Mouse (Mus musculus): ENCODE measurements around the gene Calr4. TPM values are rescaled to one million over a fixed set of nuclear protein-coding genes. Genes with fewer than 3 reads are reported as not detected.

Gene Calr4
- polyA plus RNA-seq, 1 experiment from 2014 or later, result not detected

DNA sequence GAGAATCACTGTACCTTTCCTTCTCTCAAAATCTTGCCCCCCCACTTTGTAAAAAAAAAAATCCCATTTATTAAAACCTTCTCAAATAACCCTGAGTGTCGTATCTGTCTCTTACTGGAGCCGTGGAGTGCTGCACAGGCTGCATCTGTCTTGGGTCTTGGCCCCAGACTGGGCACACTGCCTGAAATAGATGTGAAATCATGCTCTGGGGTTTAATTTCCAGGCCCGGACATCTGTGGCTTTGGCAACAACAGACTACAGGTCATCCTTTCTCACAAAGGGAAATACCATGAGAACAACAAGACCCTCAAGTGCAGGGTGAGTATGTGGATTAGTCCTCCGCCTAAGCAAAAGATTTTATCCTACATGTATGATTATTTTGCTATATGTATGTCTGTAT lies 7.6 kb downstream of the Calr4 start:
- 77% methylated on average over 4 of the region's 4 CpGs for WGBS
- H3K9me3 ChIP-seq, result no peaks in the 10 kb centered on the region
- no peak overlapping the region for H3K27ac ChIP-seq
- peaks cover 10% of the 10 kb centered on the region for H3K4me1 ChIP-seq (replicated peaks)
- no peaks in the 10 kb centered on the region for H3K36me3 ChIP-seq
- no peak for DNase-seq (ENCODE audit: low spot score)
- H3K27me3 ChIP-seq (ENCODE audit: insufficient read depth, poor library complexity, severe bottlenecking), result no peaks in the 10 kb centered on the region; the same call in 1 of the 2 replicates
- no peak overlapping the region for H3K4me3 ChIP-seq

DNA sequence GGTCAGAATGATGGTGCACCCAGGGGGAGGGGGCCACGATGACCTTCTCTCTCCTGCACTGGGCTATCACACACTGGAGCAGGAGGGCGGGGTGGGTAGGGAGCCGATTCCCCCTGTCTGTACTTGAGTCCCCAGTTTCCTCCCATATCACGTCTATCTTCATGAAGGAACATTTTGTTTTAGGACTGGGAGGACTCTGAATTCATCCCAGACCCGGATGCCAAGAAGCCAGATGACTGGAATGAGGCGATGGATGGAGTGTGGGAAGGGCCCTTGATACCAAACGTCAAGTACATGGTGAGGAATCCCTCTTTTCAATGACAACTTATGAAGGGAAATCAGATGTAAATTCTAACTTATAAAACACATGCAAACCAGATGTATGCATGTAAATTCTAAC lies 10.2 kb downstream of the Calr4 start:
- no peak overlapping the region for H3K27ac ChIP-seq
- H3K9me3 ChIP-seq, result no peaks in the 10 kb centered on the region
- H3K4me3 ChIP-seq, result no peak overlapping the region
- 82% methylated on average over 7 of the region's 7 CpGs for WGBS
- H3K4me1 ChIP-seq (replicated peaks), result peaks cover 7% of the 10 kb centered on the region; the same call in 1 of the 2 replicates
- no peaks in the 10 kb centered on the region; the same call in 1 of the 2 replicates for H3K27me3 ChIP-seq (ENCODE audit: insufficient read depth, poor library complexity, severe bottlenecking)
- no peaks in the 10 kb centered on the region for H3K36me3 ChIP-seq
- DNase-seq (ENCODE audit: low spot score), result no peak

DNA sequence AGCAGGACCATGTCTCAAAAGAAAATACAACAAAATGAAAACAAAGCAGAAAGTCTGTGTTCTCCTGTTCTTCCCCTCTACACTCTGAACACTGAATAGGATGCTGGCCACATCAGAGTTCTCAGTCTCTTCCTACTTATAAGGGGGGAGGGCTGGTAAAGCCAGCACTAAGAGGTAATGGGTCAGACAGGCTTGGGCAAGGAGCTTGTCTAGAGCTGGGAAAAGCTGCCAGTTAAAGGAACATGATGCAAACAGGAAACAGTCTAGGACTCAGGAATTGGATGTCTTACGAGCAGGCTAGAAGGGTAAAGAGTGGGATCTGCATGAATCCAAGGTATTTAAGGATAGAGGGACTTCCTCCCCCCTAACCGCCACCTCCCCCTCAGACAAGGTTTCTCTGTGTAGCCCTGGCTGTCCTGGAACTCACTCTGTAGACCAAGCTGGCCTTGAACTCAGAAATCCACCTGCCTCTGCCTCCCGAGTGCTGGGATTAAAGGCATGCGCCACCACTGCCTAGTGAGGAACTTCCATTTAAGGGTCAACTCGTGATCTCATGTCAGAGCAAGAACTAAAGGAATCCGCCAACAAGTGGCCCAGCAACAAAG lies 10.8 kb downstream of the Calr4 start:
- WGBS, result 83% methylated on average over 6 of the region's 6 CpGs
- DNase-seq (ENCODE audit: low spot score), result no peak
- peaks cover 7% of the 10 kb centered on the region; the same call in 1 of the 2 replicates for H3K4me1 ChIP-seq (replicated peaks)

DNA sequence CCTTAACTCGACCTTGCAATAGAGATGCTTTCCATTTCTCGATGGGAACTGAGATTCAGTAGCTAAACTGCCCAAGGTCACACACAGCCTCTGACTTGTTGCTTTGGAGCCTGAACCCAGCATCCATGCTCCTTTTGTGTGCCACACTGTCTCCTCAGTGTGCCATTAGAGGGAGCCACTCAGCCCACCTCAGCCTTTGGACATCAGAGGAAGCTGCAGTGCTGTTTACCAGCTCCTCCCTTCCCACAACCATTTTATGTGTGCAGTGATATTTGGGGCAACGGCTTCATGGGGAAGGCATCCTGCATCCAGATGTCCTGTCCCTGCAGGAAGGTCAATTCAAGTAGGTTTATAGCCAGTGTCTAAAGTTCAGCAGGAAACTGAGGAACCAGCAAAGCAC lies 17.3 kb downstream of the Calr4 start:
- DNase-seq (ENCODE audit: low spot score), result peak; percentile 30
- no peaks in the 10 kb centered on the region for H3K36me3 ChIP-seq
- H3K27me3 ChIP-seq (ENCODE audit: insufficient read depth, poor library complexity, severe bottlenecking), result no peaks in the 10 kb centered on the region
- no peak overlapping the region for H3K27ac ChIP-seq
- H3K4me1 ChIP-seq (replicated peaks), result 0 out of 2 replicates have a peak, but pooled peaks cover 3% of the 10 kb centered on the region
- H3K4me3 ChIP-seq, result no peak overlapping the region
- no peaks in the 10 kb centered on the region for H3K9me3 ChIP-seq
- WGBS, result 45% methylated on average over 3 of the region's 3 CpGs

More for the DNA sequence above, 10.8 kb downstream of the Calr4 start:
- no peak overlapping the region for H3K27ac ChIP-seq
- no peaks in the 10 kb centered on the region for H3K36me3 ChIP-seq
- no peak overlapping the region for H3K4me3 ChIP-seq
- H3K9me3 ChIP-seq, result no peaks in the 10 kb centered on the region
- no peaks in the 10 kb centered on the region; the same call in 1 of the 2 replicates for H3K27me3 ChIP-seq (ENCODE audit: insufficient read depth, poor library complexity, severe bottlenecking)

DNA sequence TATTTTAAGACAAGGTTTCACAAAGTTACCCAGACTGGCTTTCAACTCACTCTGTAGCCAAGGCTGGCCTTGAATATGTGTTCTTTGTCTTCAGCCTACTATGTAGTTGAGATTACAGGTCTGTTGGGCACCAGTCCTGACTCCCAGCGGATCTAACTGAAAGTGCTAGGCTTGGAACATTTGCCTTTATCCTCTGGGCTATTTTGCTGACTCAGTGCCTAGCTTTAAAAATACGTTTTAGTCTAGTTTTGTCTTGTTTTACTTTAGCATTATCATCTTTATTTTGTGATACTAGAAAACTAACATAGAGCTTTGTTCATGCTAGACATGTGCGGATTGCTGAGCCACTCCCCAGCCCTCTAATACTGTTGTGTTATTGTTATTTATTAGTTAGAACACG lies 17.9 kb downstream of the Calr4 start:
- 0 out of 2 replicates have a peak, but pooled peaks cover 3% of the 10 kb centered on the region for H3K4me1 ChIP-seq (replicated peaks)
- DNase-seq (ENCODE audit: low spot score), result no peak
- WGBS, result 84% methylated on average over 4 of the region's 4 CpGs
- no peaks in the 10 kb centered on the region for H3K36me3 ChIP-seq
- no peak overlapping the region for H3K27ac ChIP-seq
- no peaks in the 10 kb centered on the region for H3K9me3 ChIP-seq
- H3K27me3 ChIP-seq (ENCODE audit: insufficient read depth, poor library complexity, severe bottlenecking), result no peaks in the 10 kb centered on the region
- H3K4me3 ChIP-seq, result no peak overlapping the region

DNA sequence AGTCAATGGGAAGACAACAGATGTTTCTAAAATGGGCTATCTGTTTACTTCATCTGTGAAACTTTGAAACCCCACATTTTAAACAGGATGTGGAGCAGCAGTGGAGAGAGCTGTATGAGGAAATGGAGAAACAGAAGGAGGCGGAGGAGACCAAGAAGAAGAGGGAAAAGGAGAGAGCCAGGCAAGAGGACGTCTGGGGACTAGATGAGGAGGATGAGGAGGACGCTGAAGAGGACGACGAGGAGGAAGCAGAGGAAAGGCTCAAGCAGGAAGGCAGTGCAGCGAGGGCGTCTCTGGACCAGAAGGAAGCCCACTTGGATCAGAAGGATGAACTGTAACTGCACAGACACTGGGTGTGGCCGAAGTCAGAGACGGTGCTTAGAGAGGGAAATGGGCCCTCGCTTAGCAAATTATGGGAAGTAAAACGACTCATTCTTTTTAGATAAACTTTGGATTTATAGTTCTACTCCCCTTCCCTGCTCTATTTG lies 19.4 kb downstream of the Calr4 start:
- 0 out of 2 replicates have a peak, but pooled peaks cover 3% of the 10 kb centered on the region for H3K4me1 ChIP-seq (replicated peaks)
- 80% methylated on average over 11 of the region's 11 CpGs for WGBS
- H3K36me3 ChIP-seq, result no peaks in the 10 kb centered on the region
- H3K27me3 ChIP-seq (ENCODE audit: insufficient read depth, poor library complexity, severe bottlenecking), result no peaks in the 10 kb centered on the region
- no peak overlapping the region for H3K27ac ChIP-seq
- no peak for DNase-seq (ENCODE audit: low spot score)
- no peaks in the 10 kb centered on the region for H3K9me3 ChIP-seq
- no peak overlapping the region for H3K4me3 ChIP-seq

DNA sequence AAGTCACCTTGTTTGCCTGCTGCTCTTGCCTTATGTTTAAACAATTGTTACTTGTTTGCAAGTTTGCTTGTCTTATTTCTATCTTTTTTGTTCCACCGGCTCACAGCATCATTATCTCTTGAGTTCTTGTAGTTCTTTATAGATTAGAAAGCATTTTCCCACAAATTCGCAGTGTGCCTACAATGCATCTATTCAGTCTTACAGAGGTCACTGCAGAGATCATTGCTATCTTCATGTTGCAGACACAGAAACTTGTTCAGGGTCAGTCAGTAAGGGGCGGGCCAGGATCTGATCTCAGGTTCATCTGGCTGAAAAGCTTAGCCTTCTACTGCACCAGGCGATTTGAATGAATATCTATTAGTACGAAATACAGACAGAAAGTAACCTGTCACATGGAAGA lies 20.2 kb downstream of the Calr4 start:
- Histone ChIP-seq H3K27me3 (ENCODE audit: insufficient read depth, poor library complexity, severe bottlenecking) (no peaks in the 10 kb centered on the region), H3K36me3 (no peaks in the 10 kb centered on the region), H3K4me1 (replicated peaks) (0 out of 2 replicates have a peak, but pooled peaks cover 3% of the 10 kb centered on the region), H3K27ac (no peak overlapping the region), H3K4me3 (no peak overlapping the region), H3K9me3 (no peaks in the 10 kb centered on the region)
- no peak for DNase-seq (ENCODE audit: low spot score)
- WGBS, result 83% methylated on average over 5 of the region's 5 CpGs

DNA sequence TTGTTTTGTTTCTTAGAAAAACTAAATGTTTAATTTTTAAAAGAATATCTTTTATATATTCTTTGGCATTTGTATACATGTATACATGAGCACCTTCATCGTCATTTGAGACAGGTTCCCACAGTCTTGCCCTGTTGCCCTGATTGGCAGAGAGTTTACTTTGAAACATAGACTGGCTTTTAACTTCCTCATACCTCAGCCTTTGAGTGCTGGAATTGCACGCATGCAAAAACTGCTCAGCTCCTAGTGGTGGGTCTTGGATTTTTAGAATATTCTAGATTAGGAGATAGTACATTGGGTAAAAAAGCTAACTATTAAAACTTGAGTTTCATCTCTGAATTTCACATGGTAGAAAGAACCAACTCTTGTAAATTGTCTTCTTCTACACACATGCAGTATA lies 21.0 kb downstream of the Calr4 start:
- Histone ChIP-seq H3K9me3 (no peaks in the 10 kb centered on the region), H3K27ac (no peak overlapping the region), H3K4me3 (no peak overlapping the region), H3K36me3 (no peaks in the 10 kb centered on the region), H3K27me3 (ENCODE audit: insufficient read depth, poor library complexity, severe bottlenecking) (no peaks in the 10 kb centered on the region), H3K4me1 (replicated peaks) (0 out of 2 replicates have a peak, but pooled peaks cover 3% of the 10 kb centered on the region)
- 87% methylated on average over 2 of the region's 2 CpGs for WGBS
- no peak for DNase-seq (ENCODE audit: low spot score)

DNA sequence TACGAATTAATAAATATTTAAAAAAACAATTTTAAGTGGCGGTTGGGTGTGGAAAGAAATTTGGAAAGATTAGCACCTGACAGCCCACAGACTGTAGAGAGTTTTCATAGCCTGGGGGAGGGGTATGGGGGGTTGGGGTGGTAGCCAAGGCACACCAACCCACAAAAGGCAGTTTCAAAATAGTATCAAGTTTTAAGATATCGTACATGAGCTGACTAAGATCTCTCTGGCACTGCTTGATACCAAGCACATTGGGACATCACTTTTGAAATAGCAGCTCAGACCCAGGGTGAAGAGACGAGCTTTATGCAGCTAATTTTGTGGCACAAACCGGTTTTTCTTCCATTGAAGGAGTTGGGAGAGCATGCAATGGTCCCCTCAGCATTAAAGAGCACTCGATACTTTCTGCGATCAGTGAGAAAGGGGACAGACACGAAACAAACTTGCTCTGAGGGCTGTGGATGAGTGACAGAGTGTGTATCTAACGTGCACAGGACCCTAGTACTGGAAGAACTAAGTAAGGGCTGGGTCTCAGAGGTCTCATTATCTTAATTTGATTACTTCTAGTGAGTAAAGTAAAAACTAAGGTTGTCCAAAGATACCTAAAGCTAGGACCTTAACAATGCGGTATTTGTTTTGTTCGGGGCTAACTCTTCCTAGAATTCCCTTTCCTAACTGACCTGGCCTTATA lies 21.6 kb downstream of the Calr4 start:
- Histone ChIP-seq H3K4me3 (no peak overlapping the region), H3K4me1 (replicated peaks) (0 out of 2 replicates have a peak, but pooled peaks cover 3% of the 10 kb centered on the region), H3K27me3 (ENCODE audit: insufficient read depth, poor library complexity, severe bottlenecking) (no peaks in the 10 kb centered on the region), H3K9me3 (no peaks in the 10 kb centered on the region), H3K36me3 (no peaks in the 10 kb centered on the region), H3K27ac (no peak overlapping the region)
- no peak for DNase-seq (ENCODE audit: low spot score)
- WGBS, result 84% methylated on average over 11 of the region's 11 CpGs

DNA sequence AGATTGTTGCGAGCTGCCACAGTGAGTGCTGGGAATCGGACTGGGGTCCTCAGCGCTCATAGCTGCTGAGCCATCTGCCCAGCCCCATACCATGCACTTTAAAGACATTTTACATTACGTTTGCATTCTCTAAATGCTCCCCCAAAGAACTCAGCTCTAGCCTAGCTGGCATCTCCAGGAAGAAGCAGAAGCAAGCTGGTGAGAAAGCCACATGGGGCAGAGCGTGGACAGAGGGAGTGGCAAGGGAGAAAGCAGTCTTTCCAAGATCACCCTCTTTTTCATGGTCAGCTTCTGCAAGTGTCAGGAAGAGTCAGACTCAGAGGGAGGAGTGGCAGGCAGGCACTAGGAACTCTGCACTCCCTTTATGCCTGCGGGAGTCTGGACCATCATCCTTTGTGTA lies 22.5 kb downstream of the Calr4 start:
- Histone ChIP-seq H3K4me3 (no peak overlapping the region), H3K27ac (no peak overlapping the region), H3K4me1 (replicated peaks) (0 out of 2 replicates have a peak, but pooled peaks cover 2% of the 10 kb centered on the region), H3K36me3 (no peaks in the 10 kb centered on the region), H3K9me3 (no peaks in the 10 kb centered on the region), H3K27me3 (ENCODE audit: insufficient read depth, poor library complexity, severe bottlenecking) (no peaks in the 10 kb centered on the region)
- DNase-seq (ENCODE audit: low spot score), result no peak
- 85% methylated on average over 6 of the region's 6 CpGs for WGBS

DNA sequence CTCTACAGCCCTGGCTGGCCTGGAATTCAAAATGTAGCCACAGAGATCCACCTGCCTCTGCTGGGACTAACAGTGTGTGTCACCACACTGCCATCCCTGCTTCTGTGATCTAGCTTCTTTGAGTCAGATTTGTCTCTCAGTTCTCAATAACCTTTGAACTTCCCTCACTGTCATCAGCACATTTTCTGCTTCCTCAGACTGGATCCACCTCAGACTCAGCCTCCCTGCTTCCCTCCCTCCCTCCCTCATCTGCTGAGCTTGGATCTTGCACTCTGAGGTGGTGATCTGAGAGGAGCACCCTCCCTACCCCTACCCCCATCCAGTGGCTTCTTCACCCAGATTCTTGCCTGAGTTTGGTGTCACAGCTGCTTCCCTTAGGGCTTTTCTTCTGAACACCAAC lies 23.4 kb downstream of the Calr4 start:
- H3K4me1 ChIP-seq (replicated peaks), result no peaks in the 10 kb centered on the region
- no peak overlapping the region for H3K27ac ChIP-seq
- DNase-seq (ENCODE audit: low spot score), result no peak
- H3K36me3 ChIP-seq, result no peaks in the 10 kb centered on the region
- H3K9me3 ChIP-seq, result no peaks in the 10 kb centered on the region
- H3K27me3 ChIP-seq (ENCODE audit: insufficient read depth, poor library complexity, severe bottlenecking), result no peaks in the 10 kb centered on the region
- H3K4me3 ChIP-seq, result no peak overlapping the region

DNA sequence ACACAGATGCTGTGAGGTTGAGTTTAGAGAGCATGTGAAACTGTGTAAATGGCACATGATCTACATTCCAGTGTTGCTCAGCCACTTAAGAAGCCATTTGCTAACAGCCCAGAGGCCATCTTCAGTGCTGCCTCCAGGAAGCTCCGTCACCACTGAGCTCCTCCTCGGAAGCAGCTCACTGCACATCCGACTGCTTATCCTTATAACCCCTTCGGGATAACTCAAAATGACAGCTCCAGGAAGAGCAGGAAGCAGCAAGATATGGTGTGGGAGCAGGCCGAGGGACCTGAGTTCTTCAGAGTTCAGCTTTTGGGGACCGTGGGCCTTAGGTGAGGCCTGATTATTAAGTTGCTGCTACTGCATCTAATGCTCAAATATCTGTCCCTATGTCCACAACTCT lies 27.8 kb downstream of the Calr4 start:
- no peaks in the 10 kb centered on the region for H3K36me3 ChIP-seq
- H3K27ac ChIP-seq, result no peak overlapping the region
- 80% methylated on average over 6 of the region's 6 CpGs for WGBS
- H3K4me3 ChIP-seq, result no peak overlapping the region
- H3K9me3 ChIP-seq, result no peaks in the 10 kb centered on the region
- no peaks in the 10 kb centered on the region for H3K27me3 ChIP-seq (ENCODE audit: insufficient read depth, poor library complexity, severe bottlenecking)
- no peaks in the 10 kb centered on the region for H3K4me1 ChIP-seq (replicated peaks)
- no peak for DNase-seq (ENCODE audit: low spot score)

DNA sequence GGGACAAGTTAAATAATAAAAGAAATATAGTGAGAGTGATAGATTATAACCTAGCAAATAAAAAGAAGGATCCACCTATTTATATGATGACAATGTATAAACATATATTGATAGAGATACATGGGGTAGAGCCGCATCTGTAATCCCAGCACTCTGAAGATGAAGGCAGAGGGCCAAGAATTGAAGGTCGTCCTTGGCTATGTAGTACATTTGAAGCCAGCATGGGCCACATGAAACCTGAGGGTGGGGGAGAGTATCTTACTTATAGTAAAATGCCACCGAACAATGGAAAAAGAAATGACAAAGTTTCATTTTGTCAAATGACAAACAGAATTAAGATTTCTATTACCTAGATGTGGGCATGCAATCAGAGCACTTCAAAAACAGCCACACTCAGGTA lies 31.8 kb downstream of the Calr4 start:
- Histone ChIP-seq H3K4me3 (no peak overlapping the region), H3K4me1 (replicated peaks) (no peaks in the 10 kb centered on the region), H3K9me3 (no peaks in the 10 kb centered on the region), H3K27ac (no peak overlapping the region), H3K27me3 (ENCODE audit: insufficient read depth, poor library complexity, severe bottlenecking) (no peaks in the 10 kb centered on the region), H3K36me3 (no peaks in the 10 kb centered on the region)
- 87% methylated on average over 3 of the region's 3 CpGs for WGBS
- DNase-seq (ENCODE audit: low spot score), result no peak
